Mouse (Mus musculus): ENCODE measurements around the gene Chst10.

Gene Chst10

DNA sequence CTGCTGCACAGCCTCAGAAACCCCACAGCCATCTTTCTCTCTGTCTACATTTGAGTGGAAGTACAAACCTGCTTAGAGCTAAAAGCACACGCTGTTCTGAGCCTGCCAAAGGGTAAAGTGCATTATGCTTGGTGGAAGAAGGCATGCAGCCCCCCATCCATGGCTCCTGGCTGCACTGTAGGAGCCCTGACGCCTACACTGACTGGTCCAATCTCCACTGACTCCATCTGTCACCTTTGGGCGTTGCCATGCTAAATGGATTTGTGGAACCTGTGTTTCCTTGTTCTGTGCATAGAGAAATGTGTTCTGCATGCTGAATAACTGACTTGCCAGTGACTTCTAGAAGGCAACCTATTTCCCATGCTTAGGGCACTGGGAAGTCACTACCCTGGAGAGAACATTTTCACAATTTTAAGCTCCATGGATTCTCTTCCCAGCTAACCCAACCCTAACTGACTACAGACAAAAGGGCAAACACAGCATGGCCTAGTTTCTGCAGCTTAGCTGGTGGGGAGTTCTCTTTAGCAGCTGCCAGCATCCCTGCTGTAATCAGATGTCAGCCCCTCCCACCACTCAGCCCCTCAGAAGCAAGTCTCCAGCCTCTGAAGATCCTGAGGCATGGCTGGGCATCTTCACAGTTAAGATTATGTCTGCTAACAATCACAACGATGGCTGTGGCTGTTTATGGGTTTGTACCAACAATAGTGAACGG lies 21.1 kb downstream of the Chst10 start:
- in situ Hi-C loops (cut with MboI; ENCODE audit: low pct_unique_long_range_greater_than_20kb in 1 of 2, low sequenced_read_pairs in 2 of 2, unreplicated experiment in 1 of 2), result no loop called here

DNA sequence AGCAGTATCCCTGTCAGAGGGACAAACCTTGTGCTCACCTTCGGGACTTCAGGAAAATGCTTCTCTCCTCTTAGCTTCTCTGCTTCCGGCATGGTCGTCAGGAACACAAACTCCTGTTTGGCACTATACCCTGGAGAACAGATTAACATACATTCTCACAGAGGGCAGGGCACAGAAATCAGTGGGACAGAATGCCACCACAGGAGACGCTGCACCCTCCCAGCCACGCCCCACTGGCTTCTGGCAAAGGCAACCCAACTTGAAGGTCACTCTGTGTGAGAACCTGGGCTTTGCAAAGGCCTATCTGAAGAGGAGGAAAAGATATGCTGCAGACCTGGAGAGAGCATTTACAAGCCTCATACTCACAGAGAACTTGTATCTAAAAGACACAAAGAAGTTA lies 24.1 kb downstream of the Chst10 start:
- in situ Hi-C loops (cut with MboI; ENCODE audit: low pct_unique_long_range_greater_than_20kb in 1 of 2, low sequenced_read_pairs in 2 of 2, unreplicated experiment in 1 of 2), result no loop called here

DNA sequence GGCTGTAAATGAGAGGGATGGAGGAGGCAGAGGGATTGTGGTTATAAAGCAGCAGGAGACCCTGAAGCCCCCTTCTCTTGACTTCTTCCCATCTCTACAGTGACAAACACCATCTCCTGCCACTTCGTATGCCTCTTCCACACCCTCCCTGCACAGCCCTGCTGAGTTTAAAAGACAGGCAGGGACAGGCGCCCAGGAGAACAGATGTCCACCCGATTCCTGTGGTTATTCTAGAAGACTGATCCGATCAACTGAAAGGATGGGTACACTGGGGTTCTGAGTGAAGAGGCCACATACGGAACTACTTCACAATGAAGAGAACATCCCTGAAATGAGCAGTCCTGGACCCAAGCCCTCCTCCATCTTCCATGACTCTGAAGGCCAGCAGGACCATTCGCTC lies 26.1 kb downstream of the Chst10 start:
- in situ Hi-C loops (cut with MboI; ENCODE audit: low pct_unique_long_range_greater_than_20kb in 1 of 2, low sequenced_read_pairs in 2 of 2, unreplicated experiment in 1 of 2), result no loop called here

DNA sequence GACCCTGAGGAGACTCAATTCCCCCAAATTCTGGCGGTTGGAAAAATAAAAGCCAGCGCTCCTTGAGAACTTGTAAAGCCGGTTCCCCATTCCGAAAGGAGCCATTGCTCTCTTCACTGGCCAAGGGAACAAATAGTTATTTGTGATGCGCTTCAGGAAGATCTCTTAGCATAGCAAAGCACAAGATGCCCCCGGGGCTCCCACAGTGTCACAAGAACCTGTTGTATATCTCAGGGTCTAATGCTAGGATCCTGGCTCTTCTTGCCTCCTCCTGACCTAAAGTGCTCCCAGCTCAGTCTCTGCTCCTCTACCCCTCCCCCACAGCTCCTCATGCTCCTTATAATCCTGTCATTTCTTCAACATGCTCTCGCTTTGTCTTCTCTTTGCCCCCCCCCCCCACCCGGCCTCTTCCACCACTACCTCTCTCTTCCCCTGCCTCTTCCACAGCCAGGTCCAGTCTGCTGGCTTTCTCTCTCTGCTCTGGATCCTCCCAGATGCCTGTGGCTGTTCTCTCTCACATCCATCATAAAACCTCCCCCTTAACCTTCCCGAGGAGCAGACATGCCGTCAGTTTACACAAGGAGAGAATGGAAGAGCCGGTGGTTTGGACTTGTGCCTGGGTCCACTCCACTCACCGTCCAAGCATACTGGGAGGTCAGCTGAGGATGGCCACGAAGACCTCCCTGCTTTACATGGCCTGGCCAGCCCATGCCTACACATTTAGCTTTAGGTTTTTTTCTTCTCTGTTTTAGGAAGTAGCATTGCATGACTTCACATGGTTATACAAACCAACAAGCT lies 28.4 kb downstream of the Chst10 start:
- in situ Hi-C loops (cut with MboI; ENCODE audit: low pct_unique_long_range_greater_than_20kb in 1 of 2, low sequenced_read_pairs in 2 of 2, unreplicated experiment in 1 of 2), result loop anchor here (10.0 kb wide), 1 partner anchor 65 kb away; the partner anchor contains the start of gene Nms (in 2 of the 2)

DNA sequence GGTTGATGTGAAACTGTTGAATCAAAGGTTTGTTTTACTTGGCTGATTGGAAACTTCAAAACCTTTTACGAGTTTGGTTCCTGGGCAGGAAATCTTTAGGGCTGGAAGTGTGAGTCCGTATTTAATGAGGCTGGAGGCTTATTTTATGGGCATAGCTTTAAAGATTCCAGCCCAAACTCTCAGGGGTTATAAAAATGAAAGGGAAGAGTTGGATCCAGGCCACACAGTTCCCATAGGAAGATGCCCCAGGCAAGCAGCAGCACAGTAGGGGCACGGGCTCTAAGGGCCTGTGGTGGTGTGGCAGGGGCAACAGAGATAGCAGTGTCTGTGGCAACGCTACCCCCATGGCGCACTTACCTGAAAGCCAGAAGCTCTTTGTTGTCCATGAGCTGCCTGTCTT lies 31.7 kb downstream of the Chst10 start:
- in situ Hi-C loops (cut with MboI; ENCODE audit: low pct_unique_long_range_greater_than_20kb in 1 of 2, low sequenced_read_pairs in 2 of 2, unreplicated experiment in 1 of 2), result loop anchor here (10.0 kb wide), 1 partner anchor 69 kb away; the partner anchor contains the start of gene Nms (in 2 of the 2)

DNA sequence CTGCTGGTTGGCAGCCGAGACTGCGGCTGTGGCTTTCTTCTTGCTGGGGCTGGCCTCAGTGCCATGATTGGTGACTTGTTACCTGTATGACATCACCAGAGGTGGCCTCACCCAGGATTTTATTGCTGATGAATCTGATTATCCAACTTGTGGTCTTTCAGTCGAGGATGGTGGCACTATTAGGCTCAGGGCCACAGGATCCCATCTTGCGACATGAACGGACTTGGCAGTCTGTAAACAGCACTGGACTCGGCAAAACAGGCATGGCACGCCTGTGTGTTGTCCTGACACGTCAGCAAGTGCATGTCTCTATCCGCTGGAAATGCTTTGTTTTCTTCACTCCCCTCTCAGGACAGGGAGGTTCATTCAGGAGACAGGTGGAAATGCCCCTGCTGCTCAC lies 33.6 kb downstream of the Chst10 start:
- in situ Hi-C loops (cut with MboI; ENCODE audit: low pct_unique_long_range_greater_than_20kb in 1 of 2, low sequenced_read_pairs in 2 of 2, unreplicated experiment in 1 of 2), result loop anchor here (10.0 kb wide), 1 partner anchor 70 kb away; the partner anchor contains the start of gene Nms (in 2 of the 2)

DNA sequence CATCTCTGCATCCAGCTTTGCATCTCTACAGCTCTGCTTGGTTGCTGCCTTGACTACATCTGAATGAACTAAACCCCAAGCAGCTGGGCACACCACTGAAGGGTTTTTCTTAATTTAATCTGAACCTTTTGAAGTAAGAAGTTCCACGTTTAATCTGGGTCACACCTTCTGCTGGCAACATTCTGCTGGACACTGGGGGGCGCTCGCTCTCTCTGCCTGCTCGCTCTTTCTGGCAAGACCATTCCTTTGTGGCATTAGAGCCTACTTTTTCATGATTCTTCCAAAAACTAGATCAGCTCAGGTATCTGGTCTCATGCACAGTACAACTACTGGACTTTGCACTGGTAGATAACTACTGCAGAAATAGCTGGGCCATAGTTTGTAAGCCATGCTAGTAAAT lies 35.7 kb downstream of the Chst10 start:
- in situ Hi-C loops (cut with MboI; ENCODE audit: low pct_unique_long_range_greater_than_20kb in 1 of 2, low sequenced_read_pairs in 2 of 2, unreplicated experiment in 1 of 2), result loop anchor here (10.0 kb wide), 1 partner anchor 73 kb away; the partner anchor contains the start of gene Nms (in 2 of the 2)

DNA sequence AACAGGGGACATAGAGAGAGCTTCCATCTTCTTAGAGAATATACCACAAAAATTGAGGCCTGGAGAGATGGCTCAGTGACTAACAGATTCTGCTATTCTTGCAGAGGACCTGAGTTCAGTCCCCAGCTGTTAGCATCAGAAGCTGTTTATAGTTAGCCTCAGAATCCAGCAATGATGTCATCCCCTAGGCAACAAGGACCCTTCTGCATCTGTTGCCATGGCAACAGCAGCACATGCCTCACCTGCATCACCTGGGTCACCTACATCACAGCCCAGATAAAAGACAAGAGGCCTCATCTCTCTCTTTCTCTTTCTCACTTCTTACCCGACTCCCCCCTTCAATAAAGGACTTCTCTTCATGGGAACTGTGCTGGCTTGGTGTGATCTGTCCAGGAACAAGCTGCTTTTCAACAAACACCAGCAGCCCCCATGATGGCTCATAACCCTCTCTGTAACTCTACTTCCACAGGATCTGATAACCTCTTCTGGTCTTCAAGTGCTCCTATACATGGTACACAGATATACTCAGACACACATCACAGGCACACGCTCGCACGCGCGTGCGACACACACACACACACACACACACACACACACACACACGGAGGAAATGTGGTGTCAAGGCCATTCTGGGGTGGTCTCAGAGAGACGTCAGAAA lies 37.0 kb downstream of the Chst10 start:
- in situ Hi-C loops (cut with MboI; ENCODE audit: low pct_unique_long_range_greater_than_20kb in 1 of 2, low sequenced_read_pairs in 2 of 2, unreplicated experiment in 1 of 2), result loop anchor here (10.0 kb wide), 1 partner anchor 74 kb away; the partner anchor contains the start of gene Nms (in 2 of the 2)

DNA sequence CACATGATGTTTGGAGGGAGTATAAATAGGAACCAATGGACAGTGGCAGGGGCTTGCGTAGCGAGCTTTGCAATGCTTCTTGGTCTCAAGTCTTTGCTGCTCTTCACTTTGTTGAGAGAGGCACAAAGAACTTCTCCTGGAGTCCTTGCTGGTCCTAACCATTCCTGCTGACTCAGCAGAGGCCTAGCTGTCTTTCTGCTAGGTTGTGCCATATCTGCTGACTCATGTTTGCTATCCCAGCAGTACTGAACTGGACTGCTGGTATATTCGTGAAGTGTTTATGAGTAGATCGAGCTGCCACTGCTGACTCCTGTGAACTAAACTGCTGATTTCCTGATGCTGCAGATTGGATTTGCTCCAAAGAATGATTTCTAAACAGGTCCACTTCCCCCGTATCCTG lies 37.8 kb downstream of the Chst10 start:
- in situ Hi-C loops (cut with MboI; ENCODE audit: low pct_unique_long_range_greater_than_20kb in 1 of 2, low sequenced_read_pairs in 2 of 2, unreplicated experiment in 1 of 2), result loop anchor here (10.0 kb wide), 1 partner anchor 75 kb away; the partner anchor contains the start of gene Nms (in 2 of the 2)

DNA sequence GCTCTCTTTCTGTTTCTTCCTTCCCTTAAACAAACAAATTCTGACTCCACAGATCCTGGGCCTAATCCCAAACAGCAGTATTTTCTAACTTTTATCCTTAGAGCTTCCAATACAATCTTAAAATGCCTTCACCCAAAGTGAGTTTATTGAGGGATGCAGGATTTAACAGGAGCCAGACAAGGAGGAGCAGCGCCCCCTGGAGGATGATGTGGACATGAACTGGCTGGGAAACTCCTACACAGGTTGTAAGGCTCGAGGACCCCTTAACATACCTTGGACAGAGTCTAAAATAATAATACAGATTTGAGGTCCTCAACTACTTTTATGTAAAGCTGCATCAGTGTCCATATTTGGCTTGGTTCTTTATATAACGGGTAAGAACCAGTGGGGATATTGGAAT lies 41.8 kb downstream of the Chst10 start:
- in situ Hi-C loops (cut with MboI; ENCODE audit: low pct_unique_long_range_greater_than_20kb in 1 of 2, low sequenced_read_pairs in 2 of 2, unreplicated experiment in 1 of 2), result no loop called here

DNA sequence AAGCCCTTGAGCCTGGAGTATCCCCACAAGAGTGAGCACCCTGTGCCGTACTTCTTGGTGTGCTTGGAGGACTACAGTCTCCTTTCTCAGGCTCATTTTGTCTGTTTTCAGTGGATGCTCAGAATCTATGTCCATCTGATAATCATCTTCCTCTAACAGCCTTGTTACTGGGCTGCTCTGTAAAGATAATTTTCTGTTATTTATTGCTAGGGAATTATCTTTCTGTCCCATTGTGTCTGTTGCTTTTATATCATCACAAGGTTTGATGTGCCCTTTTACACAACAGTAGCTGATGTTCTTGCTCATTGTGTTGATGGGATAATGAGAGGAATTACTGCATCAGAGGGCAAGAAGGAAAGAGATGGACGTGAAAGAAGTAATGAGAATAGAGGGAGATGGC lies 45.7 kb downstream of the Chst10 start:
- in situ Hi-C loops (cut with MboI; ENCODE audit: low pct_unique_long_range_greater_than_20kb in 1 of 2, low sequenced_read_pairs in 2 of 2, unreplicated experiment in 1 of 2), result no loop called here

DNA sequence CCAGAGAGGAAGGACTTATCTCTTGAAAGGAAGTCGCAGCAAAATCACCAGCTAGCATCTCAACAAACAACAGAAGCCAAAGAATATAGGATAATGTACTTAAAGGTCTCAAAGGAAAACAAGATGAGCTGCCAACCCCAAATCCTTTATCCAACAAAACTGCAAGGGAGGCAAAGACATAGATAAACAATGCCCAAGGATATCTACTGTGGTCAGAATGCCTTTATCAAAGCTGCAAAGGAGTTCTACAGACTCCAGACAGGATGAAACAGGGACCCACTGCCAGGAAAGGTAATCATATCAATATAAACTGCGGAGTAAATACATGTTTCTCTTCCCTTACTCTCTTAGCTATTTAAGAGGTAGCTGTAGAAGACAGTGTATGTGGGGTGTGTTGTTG lies 47.3 kb downstream of the Chst10 start:
- in situ Hi-C loops (cut with MboI; ENCODE audit: low pct_unique_long_range_greater_than_20kb in 1 of 2, low sequenced_read_pairs in 2 of 2, unreplicated experiment in 1 of 2), result no loop called here

DNA sequence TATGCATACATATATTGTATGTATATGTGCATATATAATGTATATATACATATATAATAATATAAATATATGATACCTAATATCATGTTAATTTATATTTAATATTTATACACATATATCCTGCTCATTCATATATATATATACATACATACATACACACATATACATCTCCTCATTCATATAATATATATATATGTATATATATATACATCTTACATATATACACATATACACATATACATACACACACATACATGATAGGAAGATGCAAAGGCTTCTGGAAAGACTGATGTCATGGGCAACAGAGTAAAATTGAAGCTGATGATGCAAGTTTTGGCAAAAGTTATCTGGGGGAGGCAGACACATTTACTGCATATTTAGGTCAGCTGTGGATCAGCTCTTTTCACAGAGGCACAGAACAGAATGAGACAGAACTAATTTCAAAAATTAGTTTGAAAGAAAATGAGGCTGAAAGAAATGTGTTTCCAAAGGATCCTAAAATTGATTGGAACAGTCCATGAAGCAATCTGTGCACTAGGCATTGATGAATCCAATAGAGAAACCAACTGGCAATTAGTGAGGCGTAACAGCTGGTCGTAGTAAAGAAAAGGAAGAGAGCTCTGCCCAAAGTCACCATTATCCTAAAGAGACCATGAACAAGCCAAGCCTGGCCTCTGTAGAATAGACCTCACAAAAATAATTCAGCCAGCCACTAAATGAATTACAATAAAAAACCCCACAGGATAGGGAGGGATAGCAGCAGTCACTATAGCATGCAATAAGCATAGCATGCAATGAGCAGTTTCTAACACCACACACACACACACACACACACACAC lies 49.3 kb downstream of the Chst10 start:
- in situ Hi-C loops (cut with MboI; ENCODE audit: low pct_unique_long_range_greater_than_20kb in 1 of 2, low sequenced_read_pairs in 2 of 2, unreplicated experiment in 1 of 2), result no loop called here

DNA sequence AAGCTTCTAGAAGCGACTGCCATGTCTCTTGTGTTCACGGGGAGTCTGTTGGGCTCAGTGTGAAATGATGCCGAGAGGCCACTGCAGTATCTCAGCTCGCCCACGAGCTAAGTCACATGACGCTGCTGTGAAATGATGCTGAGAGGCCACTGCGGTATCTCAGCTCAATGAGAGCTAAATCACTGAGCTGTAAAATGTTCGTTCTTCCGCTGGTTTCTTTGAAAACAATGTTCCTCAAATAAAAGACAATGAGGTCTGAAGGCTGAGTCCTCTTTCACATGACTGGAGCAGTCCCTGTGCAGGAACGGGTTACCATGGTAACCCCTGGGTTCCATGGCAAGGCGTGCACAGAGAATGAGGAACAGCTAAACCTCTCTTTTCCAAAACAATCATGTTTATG lies 50.0 kb downstream of the Chst10 start:
- in situ Hi-C loops (cut with MboI; ENCODE audit: low pct_unique_long_range_greater_than_20kb in 1 of 2, low sequenced_read_pairs in 2 of 2, unreplicated experiment in 1 of 2), result no loop called here

DNA sequence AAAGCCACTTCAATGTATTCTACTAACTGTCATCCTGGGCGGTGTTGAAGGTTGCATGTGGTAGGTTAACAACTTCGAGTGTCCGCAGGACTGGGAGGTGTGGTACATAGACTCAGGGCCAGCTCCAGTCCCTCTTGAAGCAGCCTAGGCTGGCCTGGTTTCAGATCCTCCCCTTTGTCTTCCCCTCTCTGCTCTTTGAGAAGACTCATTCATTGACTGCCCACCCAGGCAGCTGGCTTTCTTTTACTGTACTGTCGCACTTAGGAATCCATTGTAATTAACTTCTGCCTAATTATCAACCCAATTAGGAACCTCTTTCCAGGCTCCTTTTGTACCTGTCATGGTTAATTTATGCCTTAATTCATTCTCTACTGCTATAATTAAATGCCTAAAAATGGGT lies 54.7 kb downstream of the Chst10 start:
- in situ Hi-C loops (cut with MboI; ENCODE audit: low pct_unique_long_range_greater_than_20kb in 1 of 2, low sequenced_read_pairs in 2 of 2, unreplicated experiment in 1 of 2), result no loop called here

DNA sequence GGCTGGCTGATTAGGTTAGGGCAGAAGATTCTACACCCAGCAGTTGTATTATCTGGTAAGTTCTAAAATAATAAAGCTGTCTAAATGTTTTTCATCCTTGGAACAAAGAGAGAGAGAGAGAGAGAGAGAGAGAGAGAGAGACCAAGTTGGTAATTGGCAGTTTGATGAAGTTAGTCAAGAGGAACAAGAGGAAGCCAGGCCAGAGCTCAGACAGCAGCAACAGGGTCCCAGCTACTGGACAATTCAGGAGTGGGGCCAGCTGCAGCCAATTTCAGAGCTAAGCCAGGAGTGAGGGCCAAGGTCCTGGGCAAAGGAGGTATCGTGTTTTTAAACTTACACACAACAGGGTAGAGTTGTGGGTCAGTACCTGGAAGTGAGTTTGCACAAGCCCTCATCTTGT lies 55.1 kb downstream of the Chst10 start:
- in situ Hi-C loops (cut with MboI; ENCODE audit: low pct_unique_long_range_greater_than_20kb in 1 of 2, low sequenced_read_pairs in 2 of 2, unreplicated experiment in 1 of 2), result no loop called here

DNA sequence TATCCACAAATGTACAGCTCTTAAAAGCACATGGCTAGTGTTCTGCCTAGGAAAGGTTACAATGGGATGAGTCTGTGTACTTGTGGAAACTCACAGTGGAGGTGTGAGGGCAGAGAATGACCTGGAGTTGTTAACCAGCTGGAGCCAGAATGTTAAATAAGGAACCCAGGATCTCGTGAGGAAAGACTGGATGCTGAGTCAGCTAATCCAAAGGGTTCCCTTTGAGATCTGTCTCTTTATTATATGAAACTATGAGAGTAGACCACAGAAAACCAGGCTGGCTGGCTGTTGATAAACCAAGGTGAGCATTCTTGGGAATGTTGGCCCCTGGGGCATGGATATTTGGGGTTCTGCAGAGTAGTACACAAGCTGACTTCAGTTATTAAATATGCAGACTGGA lies 58.0 kb downstream of the Chst10 start:
- in situ Hi-C loops (cut with MboI; ENCODE audit: low pct_unique_long_range_greater_than_20kb in 1 of 2, low sequenced_read_pairs in 2 of 2, unreplicated experiment in 1 of 2), result no loop called here

DNA sequence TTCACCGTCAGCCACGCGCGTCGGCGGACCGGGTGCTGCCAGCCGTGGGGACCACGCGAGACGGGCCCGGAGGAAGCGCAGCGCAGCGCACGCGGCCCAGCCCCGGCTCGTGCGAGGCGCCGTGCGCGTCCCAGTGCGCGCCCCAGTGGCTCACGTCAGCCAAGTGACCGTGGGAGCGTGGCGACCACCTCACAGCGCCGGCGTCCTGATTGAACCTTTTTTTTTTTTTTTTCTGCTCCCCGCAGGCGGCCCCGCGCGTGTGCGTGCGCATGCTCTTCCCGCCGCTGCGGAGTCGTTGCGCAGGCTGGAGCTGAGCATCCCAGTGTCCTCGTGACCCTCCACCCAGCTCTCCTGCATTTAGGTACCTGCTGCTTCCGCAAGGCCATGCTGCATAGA lies 61.5 kb downstream of the Chst10 start, which contains the start of gene Lonrf2:
Gene Lonrf2, minus strand, starts transcription at position 235 of the 396 bp plus-strand sequence.
- in situ Hi-C loops (cut with MboI; ENCODE audit: low pct_unique_long_range_greater_than_20kb in 1 of 2, low sequenced_read_pairs in 2 of 2, unreplicated experiment in 1 of 2), result no loop called here

Data from mouse embryonic stem cell (cell line).